Mouse (Mus musculus): ENCODE measurements around the gene Erc1.
"Not testable (repeated sequence)": the region's sequence is repeated elsewhere in the genome, so short reads cannot be mapped to it uniquely, and the experiment has no call there.

DNA sequence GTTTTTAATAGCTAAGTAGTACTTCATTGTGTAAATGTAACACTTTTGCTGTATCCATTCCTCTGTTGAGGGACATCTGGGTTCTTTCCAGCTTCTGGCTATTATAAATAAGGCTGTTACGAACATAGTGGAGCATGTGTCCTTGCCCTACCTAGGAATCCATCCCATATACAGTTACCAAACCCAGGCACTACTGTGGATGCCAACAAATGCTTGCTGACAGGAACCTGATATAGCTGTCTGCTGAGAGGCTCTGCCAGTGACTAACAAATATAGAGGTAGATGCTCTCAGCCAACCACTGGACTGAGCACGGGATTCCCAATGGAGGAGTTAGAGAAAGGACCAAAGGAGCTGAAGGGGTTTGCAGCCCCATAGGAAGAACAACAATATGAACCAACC, 193.2 kb downstream of the Erc1 start:
- not testable (repeated sequence) for TF ChIP-seq CTCF, EP300 (IDR thresholded peaks at IDR 0.05; ENCODE audit: low read depth)

Data from liver, postnatal 0 days (tissue).